Mouse (Mus musculus) urinary bladder, postnatal 10 days (tissue): Measurements from ENCODE around the gene Smim24.
A peak's percentile ranks its signal among the peaks of the same experiment; 100 is the strongest.

Experiments used
- DNase-seq: peaks from one replicate; pipeline ENCODE4 v3.0.0; 2022; ENCODE audit warnings: low spot score

Smim24 gene

GRCm38 (mm10) chr10:81392781-81393185 lies at the start of gene Smim24:
Gene Smim24, plus strand, starts transcription at chr10:81393051.
- no peak for DNase-seq

DNA sequence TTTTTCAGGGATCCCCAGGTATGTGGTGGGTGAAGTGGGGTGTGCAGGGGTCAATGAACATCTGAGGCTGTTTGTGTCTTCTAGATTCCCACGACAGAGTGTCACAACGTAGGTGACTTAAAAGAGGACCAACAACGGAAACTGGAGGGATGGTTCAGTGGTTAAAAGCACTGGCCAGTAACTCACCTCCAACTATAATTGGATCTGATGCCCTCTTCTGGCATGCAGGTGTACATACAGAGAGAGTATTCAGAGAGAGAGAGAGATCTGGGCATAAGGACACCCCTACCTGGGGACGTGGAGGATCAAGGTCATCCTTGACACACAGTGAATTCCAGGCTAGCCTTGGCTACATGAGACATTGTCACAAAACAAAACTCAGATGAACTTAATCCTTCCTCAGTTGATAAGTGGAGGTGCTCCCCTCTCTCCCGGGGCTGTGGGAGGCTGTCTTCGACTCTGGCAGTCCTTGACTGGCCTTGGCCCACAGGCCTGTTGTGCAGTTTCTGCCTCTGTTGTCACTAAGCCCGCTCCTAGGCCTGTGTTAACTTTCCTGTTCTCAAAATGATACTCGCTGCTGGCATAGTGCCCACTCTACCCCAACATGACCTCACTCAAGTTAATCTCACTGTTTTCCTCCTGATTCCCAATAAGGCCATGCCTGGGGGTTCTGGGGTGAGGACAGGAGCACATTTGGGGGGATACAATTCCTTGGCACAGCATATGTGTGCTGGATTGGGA lies 48.3 kb upstream of the Smim24 start:
- no peak for DNase-seq

DNA sequence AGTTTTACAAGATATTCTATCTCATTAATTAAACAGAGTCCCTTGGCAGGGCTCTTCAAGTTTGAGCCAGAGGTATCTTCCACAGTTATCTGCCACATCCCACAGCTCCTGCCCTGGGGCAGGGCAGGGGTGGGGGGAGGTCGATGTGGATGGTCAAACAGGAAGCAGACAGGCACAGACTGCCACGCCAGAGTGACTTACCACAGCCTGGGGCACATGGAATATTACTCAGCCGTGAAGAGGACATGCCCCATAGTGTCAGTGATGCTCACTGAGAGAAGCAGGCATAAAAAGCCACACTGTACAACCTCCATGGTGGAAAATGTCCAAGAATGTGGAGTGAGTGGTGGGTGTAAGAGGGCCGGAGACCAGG lies 47.7 kb upstream of the Smim24 start:
- no peak for DNase-seq

DNA sequence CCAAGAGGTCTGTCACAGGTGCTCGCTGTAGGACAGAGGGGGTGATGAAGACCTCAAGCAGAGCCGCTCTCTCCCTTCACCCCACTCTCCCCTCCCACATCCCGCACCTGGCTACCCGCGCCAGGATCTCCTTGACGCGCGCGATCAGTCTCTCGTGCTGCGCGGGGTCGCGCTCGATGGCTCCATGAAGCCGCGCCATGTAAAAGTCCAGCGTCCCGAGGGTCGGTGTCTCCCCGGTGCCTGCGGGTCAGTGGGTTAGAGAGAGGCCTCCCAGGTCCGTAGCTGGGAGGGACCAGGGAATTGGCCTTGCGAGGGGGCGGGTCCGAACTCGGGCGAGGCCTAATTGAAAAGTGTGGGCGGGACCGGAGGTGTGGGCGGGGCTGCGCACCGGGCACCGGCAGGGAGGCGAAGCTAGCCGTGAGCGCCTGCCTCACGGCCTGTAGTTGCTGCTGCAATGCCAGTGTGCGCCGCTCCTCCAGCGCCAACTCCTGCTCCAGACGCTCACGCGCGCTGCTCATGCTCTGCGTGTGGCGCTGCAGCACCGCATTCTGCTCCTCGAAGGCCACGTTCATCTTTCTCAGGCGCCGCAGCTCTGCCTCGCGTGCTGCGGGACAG lies 46.3 kb upstream of the Smim24 start:
- no peak for DNase-seq

DNA sequence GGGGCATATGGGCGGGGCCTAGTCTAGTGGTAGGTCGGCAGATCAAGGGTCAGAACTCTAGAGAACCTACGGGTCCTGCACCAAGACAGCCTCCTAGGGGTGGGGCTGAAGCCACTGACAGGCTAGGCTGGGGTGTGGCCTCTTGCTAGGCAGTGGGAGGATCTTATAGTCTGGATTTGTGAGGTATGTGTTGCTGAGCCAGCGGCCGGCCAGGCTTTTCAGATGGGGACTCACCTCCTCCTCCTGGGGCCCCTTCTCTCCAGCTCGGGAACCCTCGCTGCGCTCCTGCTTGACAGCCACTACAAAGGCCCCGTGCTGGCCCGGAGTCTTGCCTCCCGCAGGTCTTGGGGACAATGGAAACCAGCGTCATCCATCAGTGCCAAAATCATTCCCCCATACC lies 43.7 kb upstream of the Smim24 start:
- DNase-seq = no peak

- no peak for DNase-seq
Observed at GRCm38 (mm10) chr10:81349961-81350350, 42.9 kb upstream of the Smim24 start.

DNA sequence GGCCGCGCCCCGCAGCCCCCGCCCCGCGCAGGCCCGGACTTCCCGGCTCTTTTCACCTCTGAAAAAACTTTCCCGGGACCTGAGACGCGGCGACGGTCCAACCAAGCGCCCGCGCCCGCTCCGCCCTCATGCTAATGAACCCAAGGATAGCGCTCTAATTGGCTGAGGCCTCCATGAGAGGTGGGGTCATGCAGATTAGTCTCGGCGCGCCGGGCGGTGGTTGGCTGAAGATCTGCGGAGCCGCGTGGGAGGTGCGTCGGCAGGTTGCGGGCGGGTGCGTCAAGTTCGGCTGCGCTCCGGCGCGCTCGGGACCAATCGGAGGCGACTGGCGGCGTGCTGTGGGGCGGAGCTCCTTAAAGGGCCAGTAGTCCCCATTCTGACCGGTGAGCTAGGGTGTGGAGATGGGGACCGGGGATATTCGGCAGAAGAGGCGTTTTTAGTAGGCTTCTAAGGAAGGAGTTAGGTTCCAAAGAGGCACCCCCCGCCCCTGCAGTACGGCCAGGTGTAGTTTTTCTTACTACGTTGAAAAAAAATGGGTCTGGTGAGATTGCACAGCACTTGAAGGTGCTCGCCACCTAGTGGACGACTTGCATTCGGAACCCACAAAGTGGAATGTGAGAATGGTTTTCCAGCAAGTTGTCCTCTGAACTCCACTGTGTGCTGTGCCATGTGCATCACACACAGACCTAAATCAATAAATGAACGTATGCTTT lies 42.3 kb upstream of the Smim24 start, which contains the start of gene Hmg20b:
Hmg20b (minus strand) TSS at position 130 of the 713 bp plus-strand sequence.
- DNase-seq = peak; percentile 98

- no peak for DNase-seq
Observed at GRCm38 (mm10) chr10:81351678-81352291, 41.1 kb upstream of the Smim24 start.

DNA sequence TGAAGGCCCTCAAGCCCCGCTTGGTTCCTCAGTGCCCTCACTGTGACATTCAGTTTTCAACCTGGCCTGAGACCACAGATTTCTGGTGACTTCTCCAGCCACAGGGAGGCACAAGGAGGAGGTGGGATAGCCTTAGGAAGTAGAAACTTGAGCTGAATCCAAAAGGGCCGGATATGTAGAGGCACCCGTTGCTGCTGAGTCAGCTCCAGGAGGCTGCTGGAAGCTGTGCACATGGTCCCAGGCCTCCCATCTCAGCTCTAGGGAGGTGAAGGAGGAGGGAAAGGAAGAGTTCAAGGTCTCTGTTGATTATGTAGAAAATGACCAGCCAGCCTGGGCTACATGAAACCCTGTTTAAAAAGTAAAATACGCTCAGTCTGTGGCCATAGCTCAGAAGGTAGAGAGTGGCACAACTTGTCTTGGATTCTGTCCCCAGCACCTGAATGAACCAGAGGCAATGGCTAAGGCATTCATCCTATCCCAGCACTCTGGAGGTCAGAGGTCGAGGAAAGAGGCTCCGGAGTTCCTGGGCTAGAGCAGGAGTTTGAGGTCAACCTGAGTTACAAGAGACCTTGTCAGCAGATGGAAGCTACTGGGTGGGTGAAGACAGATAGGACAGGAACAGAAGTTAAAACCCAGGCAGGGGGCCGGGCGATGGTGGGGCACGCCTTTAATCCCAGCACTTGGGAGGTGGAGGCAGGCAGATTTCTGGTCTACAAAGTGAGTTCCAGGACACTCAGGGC lies 37.9 kb upstream of the Smim24 start:
- DNase-seq = no peak

GRCm38 (mm10) chr10:81355533-81355932 lies 37.3 kb upstream of the Smim24 start:
- DNase-seq = no peak

GRCm38 (mm10) chr10:81356352-81356990 lies 36.4 kb upstream of the Smim24 start:
- DNase-seq = no peak

DNA sequence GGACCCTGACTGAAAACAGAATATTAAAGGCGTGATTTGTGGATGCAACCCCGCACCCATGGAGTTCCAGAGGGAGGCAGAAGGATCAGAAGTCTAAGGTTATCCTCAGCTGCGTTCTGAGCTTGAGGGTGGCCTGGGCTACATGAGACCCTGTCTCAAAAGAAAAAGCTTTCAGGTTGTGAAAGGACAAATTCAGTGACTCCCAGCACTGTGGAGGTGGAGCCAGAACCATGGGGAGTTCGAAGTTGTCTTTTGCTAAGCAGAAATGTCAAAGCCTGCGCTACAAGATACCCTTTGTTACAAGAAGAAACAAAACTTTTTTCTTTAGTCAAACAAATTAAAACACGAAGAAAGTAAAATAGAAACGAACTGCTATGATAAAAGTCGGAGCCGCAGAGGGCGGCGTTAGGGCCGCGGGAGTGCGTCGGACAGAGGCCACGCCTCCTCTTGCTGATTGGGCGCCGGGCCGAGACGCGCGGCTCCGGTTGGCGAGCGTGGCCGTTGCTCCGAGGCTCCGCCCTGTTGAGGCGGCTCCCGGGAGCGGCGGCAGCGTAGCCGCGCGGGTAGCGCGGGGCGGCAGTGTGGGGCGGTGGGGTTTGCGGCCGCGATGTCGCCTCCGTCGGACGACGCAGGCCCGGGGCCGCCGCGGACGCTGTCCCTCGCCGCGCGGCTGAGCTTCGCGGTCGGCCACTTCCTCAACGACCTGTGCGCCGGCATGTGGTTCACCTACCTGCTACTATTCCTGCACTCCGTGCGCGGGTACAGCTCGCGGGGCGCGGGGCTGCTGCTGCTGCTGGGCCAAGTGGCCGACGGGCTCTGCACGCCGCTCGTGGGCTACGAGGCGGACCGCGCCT lies 35.6 kb upstream of the Smim24 start, which contains the start of gene Mfsd12:
Mfsd12 (plus strand) TSS at position 501 of the 854 bp plus-strand sequence.
- peak; percentile 54 for DNase-seq

DNA sequence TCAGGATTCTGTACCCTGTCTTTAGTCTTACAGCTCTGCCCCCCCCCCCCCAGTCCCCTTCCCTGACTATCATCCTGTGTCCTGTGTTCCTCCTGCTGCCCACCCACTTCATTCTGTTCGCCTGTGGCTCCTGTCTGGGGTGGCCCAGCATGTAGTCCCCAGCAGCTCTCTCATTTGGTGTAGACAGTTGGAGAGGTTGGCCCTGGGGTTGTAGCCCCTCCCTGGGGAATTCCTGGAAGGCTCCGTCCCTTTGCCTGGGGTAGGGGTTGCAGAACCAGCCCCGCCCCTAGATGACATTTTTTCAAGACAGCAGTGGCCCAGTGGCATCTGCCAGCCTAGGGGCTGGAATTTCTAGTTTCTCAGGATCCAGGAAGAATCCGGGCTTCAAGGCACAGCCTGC lies 34.6 kb upstream of the Smim24 start:
- no peak for DNase-seq

DNA sequence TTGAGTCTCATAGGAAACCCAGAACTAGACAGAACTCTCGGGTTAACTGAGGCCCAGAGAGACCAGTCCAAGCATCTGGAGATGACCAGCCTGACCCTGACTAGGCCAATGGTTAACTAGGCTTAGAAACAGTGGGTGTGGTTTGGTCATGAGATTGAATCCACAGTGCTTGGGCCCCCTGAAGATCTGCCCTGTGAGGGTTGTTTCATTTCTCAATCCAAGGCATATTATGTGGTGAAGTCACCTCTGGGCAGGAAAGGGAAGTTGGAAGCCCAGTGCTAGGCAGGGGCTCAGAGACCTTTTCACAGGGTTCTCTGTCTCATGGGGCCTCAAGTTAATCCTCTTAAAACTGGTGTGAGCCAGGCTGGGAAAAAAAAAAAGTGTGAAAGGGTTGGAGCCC lies 34.0 kb upstream of the Smim24 start:
- DNase-seq = no peak

GRCm38 (mm10) chr10:81360721-81361120 lies 32.1 kb upstream of the Smim24 start:
- DNase-seq = no peak

GRCm38 (mm10) chr10:81362336-81362949 lies 30.4 kb upstream of the Smim24 start:
- DNase-seq = no peak

DNA sequence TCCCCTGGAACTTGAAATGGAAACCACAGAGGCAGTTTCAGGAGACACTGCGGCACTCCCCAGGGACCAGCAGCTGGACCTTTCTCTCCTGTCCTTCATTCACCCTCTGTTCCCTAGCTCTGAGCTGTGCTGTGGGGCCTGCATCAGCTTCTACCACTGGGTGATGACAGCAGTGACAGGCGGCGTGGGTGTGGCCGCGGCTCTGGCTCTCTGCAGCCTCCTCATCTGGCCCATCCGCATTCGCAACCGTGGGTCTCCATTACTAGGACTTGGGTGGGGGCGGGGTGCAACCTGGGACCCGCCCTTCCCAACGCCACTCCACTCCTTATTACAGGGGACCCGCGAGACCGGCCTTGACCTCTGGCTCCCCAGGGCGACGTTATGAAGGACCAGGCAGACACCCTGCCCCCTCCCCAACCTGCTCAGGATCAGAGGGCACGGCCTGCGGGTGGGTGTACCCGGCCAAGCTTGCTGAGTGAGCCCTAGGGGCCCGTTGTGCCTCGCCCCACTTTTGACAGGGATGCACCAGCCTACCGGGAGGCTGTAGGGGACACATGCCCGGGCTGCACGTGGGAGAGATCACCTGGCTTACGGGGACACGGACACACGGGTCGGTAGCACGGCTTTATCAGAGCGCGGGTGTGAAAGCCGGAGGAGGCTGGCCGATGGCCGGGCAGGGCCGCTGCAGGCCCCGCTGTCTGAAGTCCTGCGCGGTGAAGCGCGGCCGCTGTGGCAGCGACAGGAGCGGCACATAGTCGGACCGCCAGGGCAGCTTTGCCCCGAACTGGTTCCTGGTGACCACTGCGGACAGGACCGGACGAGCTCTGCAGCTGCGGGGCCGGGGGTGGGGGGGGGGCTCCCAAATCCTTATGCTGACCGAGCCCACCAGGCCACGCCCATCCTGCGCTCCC lies 29.2 kb upstream of the Smim24 start:
- no peak for DNase-seq

- no peak for DNase-seq
Observed at GRCm38 (mm10) chr10:81364666-81365065, 28.2 kb upstream of the Smim24 start.

DNA sequence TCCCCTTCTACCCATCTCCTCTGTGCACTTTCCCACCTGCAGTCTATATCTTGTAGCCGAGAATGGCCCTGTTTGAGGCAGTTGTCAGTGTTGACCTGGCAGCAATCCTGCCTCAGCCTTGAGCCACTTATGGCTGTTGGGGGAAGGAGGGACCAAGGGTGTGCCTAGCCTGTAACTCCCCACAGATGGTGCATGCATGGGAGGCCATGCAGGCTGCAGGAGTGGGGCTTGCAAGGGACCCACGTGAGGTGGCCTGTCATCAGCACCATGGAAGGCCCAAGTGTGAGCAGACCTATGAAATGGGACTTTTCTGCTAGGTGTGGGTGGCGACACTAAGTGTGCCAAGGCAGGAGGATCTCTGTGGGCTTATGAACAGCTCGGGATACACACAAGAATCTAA lies 27.8 kb upstream of the Smim24 start:
- DNase-seq = no peak
